Mouse (Mus musculus) lung, embryonic 15.5 days (tissue): ENCODE measurements around the gene Tmod3. TPM values are rescaled to one million over a fixed set of nuclear protein-coding genes. Genes with fewer than 3 reads are reported as not detected.

Experiments used
- polyA plus RNA-seq: library from polyadenylated mRNA; unstranded; fragments of >200 nt; fragmentation: Nextera tagmentation; extraction: Ambion mirVana; gene quantifications from 2 replicates; pipeline ENCODE4 v1.2.1, GENCODE M21; 2015

Tmod3 gene
- polyA plus RNA-seq, 1 experiment from 2014 or later = 160 TPM

Other genes starting within 250 kb of the Tmod3 start
- 0.21 TPM in 1 of 2 replicates, not detected in the other for gene Bcl2l10, start 211.9 kb downstream of the Tmod3 start, polyA plus RNA-seq
- 45.0 and 49.7 TPM in 2 replicates for gene Mapk6, start 149.7 kb downstream of the Tmod3 start, polyA plus RNA-seq
- 37.3 and 38.1 TPM in 2 replicates for gene Leo1, start 118.1 kb downstream of the Tmod3 start, polyA plus RNA-seq
- gene Tmod2, start 51.7 kb upstream of the Tmod3 start, polyA plus RNA-seq = 9.4 and 10.1 TPM in 2 replicates
- gene Lysmd2, start 66.1 kb upstream of the Tmod3 start, polyA plus RNA-seq = 27.0 and 28.1 TPM in 2 replicates
- 1.1 and 1.6 TPM in 2 replicates for gene Scg3, start 124.4 kb upstream of the Tmod3 start, polyA plus RNA-seq
- 32.8 and 34.3 TPM in 2 replicates for gene Bmp5, start 215.7 kb upstream of the Tmod3 start, polyA plus RNA-seq